Mouse (Mus musculus): ENCODE measurements around the gene Hif3a. TPM values are rescaled to one million over a fixed set of nuclear protein-coding genes. Genes with fewer than 3 reads are reported as not detected.

The Hif3a gene
- polyA plus RNA-seq, 1 experiment, result not detected

- Histone ChIP-seq H3K27me3 (ENCODE audit: control insufficient read depth, insufficient read depth, insufficient read length) (peaks cover 2% of the 10 kb centered on the region), H3K36me3 (ENCODE audit: control insufficient read depth, insufficient read depth) (no peaks in the 10 kb centered on the region), H3ac (ENCODE audit: control insufficient read depth, insufficient read length, low read depth) (no peak overlapping the region), H3K79me2 (ENCODE audit: control insufficient read depth, insufficient read depth) (no peaks in the 10 kb centered on the region), H3K4me3 (ENCODE audit: insufficient read depth, poor library complexity, severe bottlenecking) (no peak overlapping the region), H3K79me3 (ENCODE audit: low read depth) (no peaks in the 10 kb centered on the region)
- no peak for TF ChIP-seq MYOD1 (IDR thresholded peaks at IDR 0.05; ENCODE audit: control insufficient read depth, insufficient read length, low read depth)
- no peak for TF ChIP-seq USF1 (IDR thresholded peaks at IDR 0.05; ENCODE audit: low read depth)
- no peak for TF ChIP-seq FOSL1 (IDR thresholded peaks at IDR 0.05; ENCODE audit: insufficient read depth, low read length, poor library complexity, severe bottlenecking)
- no peak for TF ChIP-seq MAX (IDR thresholded peaks at IDR 0.05)
- TF ChIP-seq MYOG (IDR thresholded peaks at IDR 0.05; ENCODE audit: control insufficient read depth, extremely low read depth, insufficient read length), result no peak
- no peak for TF ChIP-seq CTCF (IDR thresholded peaks at IDR 0.05; ENCODE audit: control insufficient read depth, insufficient read depth, insufficient read length)
- TF ChIP-seq CEBPB (IDR thresholded peaks at IDR 0.05; ENCODE audit: low read depth), result no peak
Observed at GRCm38 (mm10) chr7:17045743-17046142, 16.5 kb downstream of the Hif3a start.

- no peak for TF ChIP-seq CEBPB (IDR thresholded peaks at IDR 0.05; ENCODE audit: low read depth)
- TF ChIP-seq MAX (IDR thresholded peaks at IDR 0.05), result no peak
- no peak for TF ChIP-seq MYOD1 (IDR thresholded peaks at IDR 0.05; ENCODE audit: control insufficient read depth, insufficient read length, low read depth)
- no peak for TF ChIP-seq MYOG (IDR thresholded peaks at IDR 0.05; ENCODE audit: control insufficient read depth, extremely low read depth, insufficient read length)
- no peak for TF ChIP-seq CTCF (IDR thresholded peaks at IDR 0.05; ENCODE audit: control insufficient read depth, insufficient read depth, insufficient read length)
- no peak for TF ChIP-seq FOSL1 (IDR thresholded peaks at IDR 0.05; ENCODE audit: insufficient read depth, low read length, poor library complexity, severe bottlenecking)
- TF ChIP-seq USF1 (IDR thresholded peaks at IDR 0.05; ENCODE audit: low read depth), result no peak
- Histone ChIP-seq H3ac (ENCODE audit: control insufficient read depth, insufficient read length, low read depth) (no peak overlapping the region), H3K27me3 (ENCODE audit: control insufficient read depth, insufficient read depth, insufficient read length) (peaks cover 3% of the 10 kb centered on the region), H3K79me2 (ENCODE audit: control insufficient read depth, insufficient read depth) (no peaks in the 10 kb centered on the region), H3K79me3 (ENCODE audit: low read depth) (no peaks in the 10 kb centered on the region), H3K36me3 (ENCODE audit: control insufficient read depth, insufficient read depth) (no peaks in the 10 kb centered on the region), H3K4me3 (ENCODE audit: insufficient read depth, poor library complexity, severe bottlenecking) (no peak overlapping the region)
Observed at GRCm38 (mm10) chr7:17039373-17039772, 22.9 kb downstream of the Hif3a start.

GRCm38 (mm10) chr7:17038018-17038695, 24.1 kb downstream of the Hif3a start:
- TF ChIP-seq USF1 (IDR thresholded peaks at IDR 0.05; ENCODE audit: low read depth) (no peak), FOSL1 (IDR thresholded peaks at IDR 0.05; ENCODE audit: insufficient read depth, low read length, poor library complexity, severe bottlenecking) (no peak), MYOG (IDR thresholded peaks at IDR 0.05; ENCODE audit: control insufficient read depth, extremely low read depth, insufficient read length) (no peak), CTCF (IDR thresholded peaks at IDR 0.05; ENCODE audit: control insufficient read depth, insufficient read depth, insufficient read length) (no peak), MYOD1 (IDR thresholded peaks at IDR 0.05; ENCODE audit: control insufficient read depth, insufficient read length, low read depth) (no peak), CEBPB (IDR thresholded peaks at IDR 0.05; ENCODE audit: low read depth) (no peak), MAX (IDR thresholded peaks at IDR 0.05) (no peak)
- Histone ChIP-seq H3K79me3 (ENCODE audit: low read depth) (no peaks in the 10 kb centered on the region), H3ac (ENCODE audit: control insufficient read depth, insufficient read length, low read depth) (no peak overlapping the region), H3K27me3 (ENCODE audit: control insufficient read depth, insufficient read depth, insufficient read length) (peaks cover 3% of the 10 kb centered on the region), H3K79me2 (ENCODE audit: control insufficient read depth, insufficient read depth) (no peaks in the 10 kb centered on the region), H3K4me3 (ENCODE audit: insufficient read depth, poor library complexity, severe bottlenecking) (no peak overlapping the region), H3K36me3 (ENCODE audit: control insufficient read depth, insufficient read depth) (no peaks in the 10 kb centered on the region)

- no peaks in the 10 kb centered on the region for H3K36me3 ChIP-seq (ENCODE audit: control insufficient read depth, insufficient read depth)
- TF ChIP-seq FOSL1 (IDR thresholded peaks at IDR 0.05; ENCODE audit: insufficient read depth, low read length, poor library complexity, severe bottlenecking) (no peak), CTCF (IDR thresholded peaks at IDR 0.05; ENCODE audit: control insufficient read depth, insufficient read depth, insufficient read length) (no peak), MYOD1 (IDR thresholded peaks at IDR 0.05; ENCODE audit: control insufficient read depth, insufficient read length, low read depth) (no peak), MYOG (IDR thresholded peaks at IDR 0.05; ENCODE audit: control insufficient read depth, extremely low read depth, insufficient read length) (no peak), CEBPB (IDR thresholded peaks at IDR 0.05; ENCODE audit: low read depth) (no peak), MAX (IDR thresholded peaks at IDR 0.05) (no peak), USF1 (IDR thresholded peaks at IDR 0.05; ENCODE audit: low read depth) (no peak)
- no peak overlapping the region for H3ac ChIP-seq (ENCODE audit: control insufficient read depth, insufficient read length, low read depth)
- H3K4me3 ChIP-seq (ENCODE audit: insufficient read depth, poor library complexity, severe bottlenecking), result no peak overlapping the region
- H3K79me2 ChIP-seq (ENCODE audit: control insufficient read depth, insufficient read depth), result peaks cover 23% of the 10 kb centered on the region
- H3K79me3 ChIP-seq (ENCODE audit: low read depth), result peaks cover 18% of the 10 kb centered on the region
- H3K27me3 ChIP-seq (ENCODE audit: control insufficient read depth, insufficient read depth, insufficient read length), result no peaks in the 10 kb centered on the region
Observed at GRCm38 (mm10) chr7:17030239-17030638, 32.0 kb downstream of the Hif3a start.

- no peak overlapping the region for H3ac ChIP-seq (ENCODE audit: control insufficient read depth, insufficient read length, low read depth)
- H3K36me3 ChIP-seq (ENCODE audit: control insufficient read depth, insufficient read depth), result no peaks in the 10 kb centered on the region
- TF ChIP-seq CEBPB (IDR thresholded peaks at IDR 0.05; ENCODE audit: low read depth), result no peak
- no peaks in the 10 kb centered on the region for H3K27me3 ChIP-seq (ENCODE audit: control insufficient read depth, insufficient read depth, insufficient read length)
- peaks cover 26% of the 10 kb centered on the region for H3K79me3 ChIP-seq (ENCODE audit: low read depth)
- peaks cover 36% of the 10 kb centered on the region for H3K79me2 ChIP-seq (ENCODE audit: control insufficient read depth, insufficient read depth)
- no peak overlapping the region for H3K4me3 ChIP-seq (ENCODE audit: insufficient read depth, poor library complexity, severe bottlenecking)
Observed at GRCm38 (mm10) chr7:17028923-17029322, 33.3 kb downstream of the Hif3a start.
